Mouse (Mus musculus) limb, embryonic 11.5 days (tissue): ENCODE data around the gene Scube3. TPM values are rescaled to one million over a fixed set of nuclear protein-coding genes. Genes with fewer than 3 reads are reported as not detected.
A peak's percentile ranks its signal among the peaks of the same experiment; 100 is the strongest.

Experiments used
- ATAC-seq: fragments of 200-750 bp; cut with Nextera tagmentation; 2 replicates; pipeline ENCODE4 v1.8.0; 2017; ENCODE audit warnings: low read depth; ENCODE audit not compliant: insufficient number of reproducible peaks, low FRiP score, low TSS enrichment
- DNase-seq: peaks from one replicate; pipeline ENCODE4 v3.0.0-alpha.2; 2015; ENCODE audit warnings: low spot score
- H3K27ac ChIP-seq: fragments of 300-500 bp; sonication (generic); replicated peaks from 2 replicates; pipeline ENCODE4 v1.5.1; 2014; ENCODE audit warnings: low read depth, mild to moderate bottlenecking, low read length
- H3K27me3 ChIP-seq: fragments of 300-500 bp; sonication (generic); 2 replicates; pipeline ENCODE4 v1.6.1; 2014; ENCODE audit warnings: mild to moderate bottlenecking, low read length, mixed read lengths; ENCODE audit not compliant: control insufficient read depth, insufficient read depth
- H3K36me3 ChIP-seq: fragments of 300-500 bp; sonication (generic); 2 replicates; pipeline ENCODE4 v1.6.1; 2014; ENCODE audit warnings: mild to moderate bottlenecking, low read length, moderate library complexity, mixed read lengths; ENCODE audit not compliant: control insufficient read depth, insufficient read depth
- H3K4me1 ChIP-seq: fragments of 300-500 bp; sonication (generic); 2 replicates; pipeline ENCODE4 v1.6.1; 2014; ENCODE audit warnings: low read length, mixed read lengths; ENCODE audit not compliant: control insufficient read depth, insufficient read depth
- H3K4me2 ChIP-seq: fragments of 300-500 bp; sonication (generic); 2 replicates; pipeline ENCODE4 v1.6.1; 2014; ENCODE audit warnings: low read depth, mild to moderate bottlenecking, moderate library complexity; ENCODE audit not compliant: severe bottlenecking
- H3K4me3 ChIP-seq: fragments of 300-500 bp; sonication (generic); 2 replicates; pipeline ENCODE4 v1.5.1; 2014; ENCODE audit warnings: low read depth, low read length
- H3K9ac ChIP-seq: fragments of 300-500 bp; sonication (generic); 2 replicates; pipeline ENCODE4 v1.6.1; 2014; ENCODE audit warnings: mild to moderate bottlenecking, low read length
- H3K9me3 ChIP-seq: fragments of 300-500 bp; sonication (generic); 2 replicates; pipeline ENCODE4 v1.6.1; 2016; ENCODE audit warnings: low read length; ENCODE audit not compliant: control insufficient read depth
- WGBS: fragments of 180-500 bp; shearing (Covaris S2); extraction: QIAGEN DNeasy Blood & Tissue Kit; methylation state at CpG from one replicate; pipeline ENCODE4 v1.1.7; 2014; 5-methylcytosine and 5-hydroxymethylcytosine counted together
- polyA plus RNA-seq: library from polyadenylated mRNA; unstranded; fragments of >200 nt; fragmentation: Nextera tagmentation; extraction: Ambion mirVana; gene quantifications from 2 replicates; pipeline ENCODE4 v1.2.1, GENCODE M21; 2014

Gene Scube3
- polyA plus RNA-seq, 1 experiment from 2014 or later = 11.8 TPM

GRCm38 (mm10) chr17:28101902-28102319, 40.0 kb upstream of the Scube3 start:
- no peak for ATAC-seq
- Histone ChIP-seq H3K27ac (peak overlapping the region; percentile 42), H3K4me1 (peaks cover 13% of the 10 kb centered on the region), H3K27me3 (no peaks in the 10 kb centered on the region), H3K36me3 (no peaks in the 10 kb centered on the region), H3K9ac (0 out of 2 replicates have a peak overlapping the region, but pooled peaks have one; percentile 4), H3K4me3 (no peak overlapping the region), H3K9me3 (no peaks in the 10 kb centered on the region), H3K4me2 (no peak overlapping the region)
- peak; percentile 59 for DNase-seq
- 10% methylated on average over 10 of the region's 10 CpGs for WGBS

- ATAC-seq (no peak), DNase-seq (no peak)
- H3K4me1 ChIP-seq = peaks cover 8% of the 10 kb centered on the region
- H3K36me3 ChIP-seq = no peaks in the 10 kb centered on the region
- no peak overlapping the region for H3K9ac ChIP-seq
- no peaks in the 10 kb centered on the region for H3K9me3 ChIP-seq
- H3K4me3 ChIP-seq = no peak overlapping the region
- no peak overlapping the region for H3K4me2 ChIP-seq
- H3K27me3 ChIP-seq = no peaks in the 10 kb centered on the region
- H3K27ac ChIP-seq = no peak overlapping the region
- 90% methylated on average over 6 of the region's 6 CpGs for WGBS
Observed at GRCm38 (mm10) chr17:28104416-28104815, 37.5 kb upstream of the Scube3 start.

GRCm38 (mm10) chr17:28106352-28106751, 35.6 kb upstream of the Scube3 start:
- Histone ChIP-seq H3K4me1 (peaks cover 11% of the 10 kb centered on the region), H3K27me3 (no peaks in the 10 kb centered on the region), H3K9ac (no peak overlapping the region), H3K4me2 (no peak overlapping the region), H3K27ac (no peak overlapping the region), H3K9me3 (no peaks in the 10 kb centered on the region), H3K36me3 (no peaks in the 10 kb centered on the region), H3K4me3 (no peak overlapping the region)
- ATAC-seq (no peak), DNase-seq (no peak)
- WGBS = 76% methylated on average over 6 of the region's 6 CpGs

- Histone ChIP-seq H3K4me1 (peaks cover 6% of the 10 kb centered on the region), H3K27me3 (no peaks in the 10 kb centered on the region), H3K4me3 (no peak overlapping the region), H3K36me3 (no peaks in the 10 kb centered on the region), H3K9ac (no peak overlapping the region), H3K9me3 (no peaks in the 10 kb centered on the region), H3K4me2 (no peak overlapping the region), H3K27ac (no peak overlapping the region)
- 16% methylated on average over 14 of the region's 14 CpGs for WGBS
- no peak for ATAC-seq
- no peak for DNase-seq
Observed at GRCm38 (mm10) chr17:28107275-28107674, 34.7 kb upstream of the Scube3 start.

GRCm38 (mm10) chr17:28112266-28112665, 29.7 kb upstream of the Scube3 start:
- Histone ChIP-seq H3K4me1 (peaks cover 8% of the 10 kb centered on the region), H3K27ac (no peak overlapping the region), H3K9ac (no peak overlapping the region), H3K36me3 (no peaks in the 10 kb centered on the region), H3K27me3 (no peaks in the 10 kb centered on the region), H3K9me3 (no peaks in the 10 kb centered on the region), H3K4me2 (no peak overlapping the region), H3K4me3 (no peak overlapping the region)
- ATAC-seq = no peak
- 91% methylated on average over 8 of the region's 8 CpGs for WGBS
- DNase-seq = no peak

GRCm38 (mm10) chr17:28116335-28116734, 25.6 kb upstream of the Scube3 start:
- Histone ChIP-seq H3K9me3 (no peaks in the 10 kb centered on the region), H3K36me3 (no peaks in the 10 kb centered on the region), H3K4me1 (0 out of 2 replicates have a peak, but pooled peaks cover 3% of the 10 kb centered on the region), H3K9ac (no peak overlapping the region), H3K27me3 (no peaks in the 10 kb centered on the region), H3K27ac (no peak overlapping the region), H3K4me2 (no peak overlapping the region), H3K4me3 (no peak overlapping the region)
- ATAC-seq = no peak
- DNase-seq = no peak
- WGBS = 88% methylated on average over 9 of the region's 9 CpGs

GRCm38 (mm10) chr17:28117451-28118209, 24.3 kb upstream of the Scube3 start:
- H3K27ac ChIP-seq = no peak overlapping the region
- 0 out of 2 replicates have a peak, but pooled peaks cover 3% of the 10 kb centered on the region for H3K4me1 ChIP-seq
- DNase-seq (no peak), ATAC-seq (no peak)
- no peak overlapping the region for H3K9ac ChIP-seq
- H3K36me3 ChIP-seq = no peaks in the 10 kb centered on the region
- no peaks in the 10 kb centered on the region for H3K27me3 ChIP-seq
- no peak overlapping the region for H3K4me3 ChIP-seq
- WGBS = 62% methylated on average over 19 of the region's 19 CpGs
- no peak overlapping the region for H3K4me2 ChIP-seq
- H3K9me3 ChIP-seq = no peaks in the 10 kb centered on the region

GRCm38 (mm10) chr17:28120460-28120859, 21.5 kb upstream of the Scube3 start:
- no peaks in the 10 kb centered on the region for H3K9me3 ChIP-seq
- H3K4me1 ChIP-seq = no peaks in the 10 kb centered on the region
- no peak overlapping the region for H3K27ac ChIP-seq
- no peaks in the 10 kb centered on the region for H3K27me3 ChIP-seq
- H3K4me3 ChIP-seq = no peak overlapping the region
- ATAC-seq (no peak), DNase-seq (no peak)
- WGBS = 88% methylated on average over 5 of the region's 5 CpGs
- no peaks in the 10 kb centered on the region for H3K36me3 ChIP-seq
- no peak overlapping the region for H3K4me2 ChIP-seq
- H3K9ac ChIP-seq = no peak overlapping the region

- H3K4me3 ChIP-seq = no peak overlapping the region
- H3K27me3 ChIP-seq = no peaks in the 10 kb centered on the region
- WGBS = 80% methylated on average over 13 of the region's 13 CpGs
- no peak for ATAC-seq
- no peak for DNase-seq
- H3K27ac ChIP-seq = no peak overlapping the region
- H3K4me2 ChIP-seq = no peak overlapping the region
- no peaks in the 10 kb centered on the region for H3K9me3 ChIP-seq
- no peak overlapping the region for H3K9ac ChIP-seq
- H3K4me1 ChIP-seq = no peaks in the 10 kb centered on the region
- no peaks in the 10 kb centered on the region for H3K36me3 ChIP-seq
Observed at GRCm38 (mm10) chr17:28122949-28123348, 19.0 kb upstream of the Scube3 start.
